Mouse (Mus musculus) bone marrow macrophage, adult 2 months (primary cell): ENCODE results near the gene Epha3. TPM values are rescaled to one million over a fixed set of nuclear protein-coding genes. Genes with fewer than 3 reads are reported as not detected.

Experiments used
- H3K27ac ChIP-seq: 2 replicates; pipeline ENCODE4 v1.5.1; 2012; ENCODE audit warnings: low read depth, low read length; ENCODE audit not compliant: insufficient read depth
- H3K4me1 ChIP-seq: 2 replicates; pipeline ENCODE4 v1.6.1; 2012; ENCODE audit warnings: low read length; ENCODE audit not compliant: control insufficient read depth, insufficient read depth
- H3K4me3 ChIP-seq: 2 replicates; pipeline ENCODE4 v1.5.1; 2012; ENCODE audit warnings: mild to moderate bottlenecking, low read length, moderate library complexity; ENCODE audit not compliant: insufficient read depth
- CTCF ChIP-seq: IDR thresholded peaks from 2 replicates; pipeline ENCODE4 v1.5.1; 2012; ENCODE audit warnings: low read depth, mild to moderate bottlenecking, low read length, moderate library complexity
- POLR2A ChIP-seq: IDR thresholded peaks from 2 replicates; pipeline ENCODE4 v1.6.1; 2012; ENCODE audit warnings: mild to moderate bottlenecking, low read depth, low read length, borderline replicate concordance
- polyA plus RNA-seq: library from polyadenylated mRNA; stranded (reverse); fragments of >200 nt; gene quantifications from 2 replicates; pipeline ENCODE4 v1.2.4, GENCODE M21; 2012; ENCODE audit not compliant: missing spikeins, insufficient read depth, insufficient read length

The Epha3 gene
- polyA plus RNA-seq, 1 experiment, result not detected

GRCm38 (mm10) chr16:63673236-63673840, 190.6 kb downstream of the Epha3 start:
- H3K27ac ChIP-seq, result no peak overlapping the region
- no peaks in the 10 kb centered on the region for H3K4me1 ChIP-seq
- no peak overlapping the region for H3K4me3 ChIP-seq
- no peak for TF ChIP-seq POLR2A
- no peak for TF ChIP-seq CTCF

- TF ChIP-seq CTCF (no peak), POLR2A (no peak)
- no peaks in the 10 kb centered on the region for H3K4me1 ChIP-seq
- no peak overlapping the region for H3K4me3 ChIP-seq
- H3K27ac ChIP-seq, result no peak overlapping the region
Observed at GRCm38 (mm10) chr16:63665897-63666464, 198.0 kb downstream of the Epha3 start.

GRCm38 (mm10) chr16:63658302-63658974, 205.5 kb downstream of the Epha3 start:
- TF ChIP-seq POLR2A, result no peak
- TF ChIP-seq CTCF, result no peak
- Histone ChIP-seq H3K27ac (no peak overlapping the region), H3K4me1 (no peaks in the 10 kb centered on the region)

DNA sequence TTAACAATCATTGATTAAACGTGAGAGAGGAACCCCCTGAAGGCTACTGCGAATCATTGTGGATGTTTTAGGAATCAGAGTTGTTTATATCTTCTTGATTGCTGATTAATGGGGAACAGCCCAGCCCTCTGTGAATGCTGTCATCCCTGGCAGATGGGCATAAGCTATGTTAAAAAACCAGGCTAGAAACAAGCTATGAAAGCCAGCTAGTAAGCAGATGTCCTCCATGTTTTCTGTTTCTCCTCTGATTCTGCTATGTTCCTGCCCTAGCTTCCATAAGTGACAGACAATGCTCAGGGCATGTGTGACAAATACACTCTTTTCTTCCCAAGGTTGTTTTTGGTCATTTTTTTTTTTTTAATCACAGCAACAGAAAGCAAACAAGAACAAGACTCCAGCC, 206.2 kb downstream of the Epha3 start:
- TF ChIP-seq POLR2A, result no peak
- no peak for TF ChIP-seq CTCF
- H3K27ac ChIP-seq, result no peak overlapping the region
- no peak overlapping the region for H3K4me3 ChIP-seq
- no peaks in the 10 kb centered on the region for H3K4me1 ChIP-seq

More at GRCm38 (mm10) chr16:63658302-63658974, 205.5 kb downstream of the Epha3 start:
- H3K4me3 ChIP-seq, result no peak overlapping the region

- H3K4me3 ChIP-seq, result no peak overlapping the region
- TF ChIP-seq POLR2A (no peak), CTCF (no peak)
- no peak overlapping the region for H3K27ac ChIP-seq
- no peaks in the 10 kb centered on the region for H3K4me1 ChIP-seq
Observed at GRCm38 (mm10) chr16:63653393-63653918, 210.5 kb downstream of the Epha3 start.

GRCm38 (mm10) chr16:63650760-63651159, 213.2 kb downstream of the Epha3 start:
- Histone ChIP-seq H3K27ac (no peak overlapping the region), H3K4me1 (no peaks in the 10 kb centered on the region), H3K4me3 (no peak overlapping the region)
- no peak for TF ChIP-seq CTCF

- no peaks in the 10 kb centered on the region for H3K4me1 ChIP-seq
- H3K27ac ChIP-seq, result no peak overlapping the region
- no peak overlapping the region for H3K4me3 ChIP-seq
- no peak for TF ChIP-seq CTCF
- no peak for TF ChIP-seq POLR2A
Observed at GRCm38 (mm10) chr16:63646577-63646976, 217.4 kb downstream of the Epha3 start.

- no peaks in the 10 kb centered on the region for H3K4me1 ChIP-seq
- H3K4me3 ChIP-seq, result no peak overlapping the region
- TF ChIP-seq POLR2A, result no peak
- TF ChIP-seq CTCF, result no peak
- no peak overlapping the region for H3K27ac ChIP-seq
Observed at GRCm38 (mm10) chr16:63642641-63643040, 221.3 kb downstream of the Epha3 start.

DNA sequence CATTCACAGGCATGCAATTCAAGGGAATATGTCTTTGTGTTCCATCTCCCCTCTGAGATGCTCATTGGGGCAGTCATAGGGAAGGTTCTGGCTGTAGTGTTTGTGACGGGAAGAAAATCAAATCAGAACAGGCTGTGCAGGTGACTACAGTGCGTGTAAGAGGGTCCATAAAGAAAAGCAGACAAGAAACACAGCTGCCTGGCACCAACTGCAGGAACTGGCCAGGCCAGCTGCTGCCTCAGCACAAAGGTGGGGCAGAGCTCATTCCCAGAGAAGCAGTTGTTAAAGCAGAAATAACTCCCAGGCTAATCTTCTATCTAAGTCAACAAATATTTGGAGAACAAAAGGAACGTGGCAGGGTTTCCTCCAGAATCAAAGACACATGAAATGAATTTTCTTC, 222.4 kb downstream of the Epha3 start:
- Histone ChIP-seq H3K4me3 (no peak overlapping the region), H3K4me1 (no peaks in the 10 kb centered on the region), H3K27ac (no peak overlapping the region)
- no peak for TF ChIP-seq CTCF

GRCm38 (mm10) chr16:63638701-63639100, 225.3 kb downstream of the Epha3 start:
- TF ChIP-seq CTCF (no peak), POLR2A (no peak)
- Histone ChIP-seq H3K4me1 (no peaks in the 10 kb centered on the region), H3K27ac (no peak overlapping the region), H3K4me3 (no peak overlapping the region)

GRCm38 (mm10) chr16:63633748-63634166, 230.2 kb downstream of the Epha3 start:
- TF ChIP-seq CTCF, result no peak
- TF ChIP-seq POLR2A, result no peak
- H3K4me1 ChIP-seq, result no peaks in the 10 kb centered on the region
- no peak overlapping the region for H3K4me3 ChIP-seq
- no peak overlapping the region for H3K27ac ChIP-seq
